Mouse (Mus musculus) bone marrow macrophage, adult 2 months (primary cell): ENCODE results near the gene Dpyd.

Source experiments
- CTCF ChIP-seq: IDR thresholded peaks from 2 replicates; pipeline ENCODE4 v1.5.1; 2012; ENCODE audit warnings: low read depth, mild to moderate bottlenecking, low read length, moderate library complexity
- POLR2A ChIP-seq: IDR thresholded peaks from 2 replicates; pipeline ENCODE4 v1.6.1; 2012; ENCODE audit warnings: mild to moderate bottlenecking, low read depth, low read length, borderline replicate concordance

GRCm38 (mm10) chr3:118676052-118676777 lies 114.3 kb downstream of the Dpyd start:
- TF ChIP-seq POLR2A (no peak), CTCF (no peak)
